Mouse (Mus musculus) kidney, adult 18-20 months (tissue): ENCODE measurements around the gene Nos3.

ENCODE experiments used
- DNase-seq: peaks from one replicate; pipeline ENCODE4 v3.0.0; 2021

Gene Nos3

DNA sequence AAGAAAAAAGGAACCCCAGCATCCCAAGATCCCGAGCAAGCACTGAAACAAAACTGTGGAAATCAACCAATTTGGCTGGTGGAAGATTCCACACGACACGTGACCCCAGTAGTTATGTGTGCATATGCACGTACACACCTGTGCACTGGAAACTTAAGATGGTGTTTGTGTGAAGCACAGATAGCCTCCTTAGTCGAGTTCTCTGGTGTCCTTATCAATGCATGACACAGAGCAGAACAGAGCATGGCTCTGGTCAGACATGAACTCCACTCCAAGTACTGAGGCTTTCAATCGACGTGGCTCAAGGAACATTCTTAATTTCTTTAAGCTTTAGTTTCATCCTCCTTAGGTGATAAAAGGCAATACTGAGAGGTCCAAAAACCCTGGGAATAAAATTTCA, 18.3 kb upstream of the Nos3 start:
- DNase-seq: no peak

DNA sequence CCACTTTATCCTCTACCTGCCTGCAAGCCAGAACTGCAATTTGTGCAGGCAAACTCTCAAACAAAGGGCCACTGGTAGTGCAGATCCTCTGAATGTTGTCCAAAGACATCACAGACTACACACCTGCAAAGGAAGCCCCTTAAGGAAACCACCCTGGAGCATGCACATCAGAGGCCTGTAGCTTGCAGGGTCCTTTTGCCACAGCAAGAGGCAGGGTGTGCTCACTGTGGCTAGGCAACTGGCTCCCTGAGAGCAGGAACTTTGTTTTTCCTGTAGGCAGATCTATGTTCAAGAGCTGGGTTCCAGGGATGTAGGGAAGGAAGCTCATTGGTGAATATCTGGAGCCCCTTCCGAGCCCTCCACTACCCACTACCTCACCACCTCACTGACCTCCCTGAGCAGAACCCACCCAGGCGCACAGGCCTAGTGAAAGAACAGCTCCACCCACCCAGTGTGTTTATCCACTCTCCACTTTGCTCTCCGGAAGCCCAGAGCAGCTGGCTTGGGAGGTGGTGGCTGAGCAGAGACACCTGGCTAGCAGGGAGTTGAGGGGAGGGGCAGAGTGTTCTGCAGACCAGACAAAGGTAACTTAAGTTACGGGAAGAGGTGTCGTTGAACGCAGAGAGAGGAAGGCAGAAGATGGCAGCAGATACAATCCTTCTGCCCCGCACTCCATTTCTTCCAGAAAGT, 17.3 kb upstream of the Nos3 start:
- no peak for DNase-seq

DNA sequence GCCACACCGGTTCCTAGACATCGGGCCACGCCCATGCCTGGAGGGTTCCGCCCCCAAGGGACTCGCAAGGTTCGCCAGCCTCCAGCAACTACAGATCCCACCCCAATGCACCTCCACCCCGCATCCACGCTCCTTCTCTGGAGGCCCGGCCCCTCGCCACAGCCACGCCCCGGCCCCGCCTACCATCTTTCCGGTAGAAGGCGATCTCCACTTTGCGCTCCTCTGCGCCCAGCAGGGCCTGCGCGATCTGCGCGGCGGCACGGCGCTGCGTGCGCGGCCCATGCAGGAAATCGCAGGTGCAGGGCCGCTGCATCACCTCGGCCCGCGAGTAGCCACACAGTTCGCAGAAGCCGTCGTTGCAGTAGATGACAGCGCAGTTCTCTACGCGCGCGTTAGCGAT, 16.5 kb upstream of the Nos3 start:
- peak; percentile 72 for DNase-seq

DNA sequence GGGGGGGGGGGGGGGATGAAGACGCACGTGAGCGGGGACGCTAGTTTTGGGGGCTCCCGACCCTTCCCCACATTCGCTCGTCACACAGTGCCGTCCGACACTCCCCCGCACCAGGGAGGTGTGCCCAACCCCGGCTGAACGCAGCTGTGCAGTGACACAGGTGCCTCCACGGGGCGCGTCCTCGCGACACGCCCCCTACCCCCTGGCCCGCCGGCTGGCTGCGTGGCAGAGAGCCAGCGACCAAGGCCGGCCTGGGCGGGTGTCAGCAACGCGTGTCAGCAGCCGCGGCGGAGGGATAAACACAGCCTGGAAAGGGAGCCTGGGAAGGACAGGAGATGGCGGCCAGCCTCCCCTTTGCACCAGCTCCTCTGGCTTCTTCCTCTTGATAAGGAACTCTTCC, 16.1 kb upstream of the Nos3 start:
- no peak for DNase-seq

DNA sequence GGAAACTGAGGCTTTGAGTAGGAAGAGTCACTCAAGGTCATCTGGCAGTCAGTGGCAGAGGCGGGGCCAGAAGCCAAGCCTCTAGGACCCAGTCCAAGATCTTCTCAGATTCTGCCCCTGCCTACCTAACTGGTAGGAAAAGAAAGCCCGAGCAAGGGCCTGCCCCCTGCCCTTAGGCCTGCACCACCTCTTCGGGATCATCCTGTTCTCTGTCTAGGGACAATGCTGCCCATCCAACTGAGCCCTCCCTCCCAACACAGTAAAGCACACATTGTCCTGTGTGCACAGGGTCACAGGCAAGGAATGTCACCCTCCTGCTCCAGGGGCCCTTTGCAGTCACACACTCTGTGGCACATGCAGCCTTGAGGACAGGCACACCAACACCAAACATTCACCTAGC, 14.5 kb upstream of the Nos3 start:
- no peak for DNase-seq

DNA sequence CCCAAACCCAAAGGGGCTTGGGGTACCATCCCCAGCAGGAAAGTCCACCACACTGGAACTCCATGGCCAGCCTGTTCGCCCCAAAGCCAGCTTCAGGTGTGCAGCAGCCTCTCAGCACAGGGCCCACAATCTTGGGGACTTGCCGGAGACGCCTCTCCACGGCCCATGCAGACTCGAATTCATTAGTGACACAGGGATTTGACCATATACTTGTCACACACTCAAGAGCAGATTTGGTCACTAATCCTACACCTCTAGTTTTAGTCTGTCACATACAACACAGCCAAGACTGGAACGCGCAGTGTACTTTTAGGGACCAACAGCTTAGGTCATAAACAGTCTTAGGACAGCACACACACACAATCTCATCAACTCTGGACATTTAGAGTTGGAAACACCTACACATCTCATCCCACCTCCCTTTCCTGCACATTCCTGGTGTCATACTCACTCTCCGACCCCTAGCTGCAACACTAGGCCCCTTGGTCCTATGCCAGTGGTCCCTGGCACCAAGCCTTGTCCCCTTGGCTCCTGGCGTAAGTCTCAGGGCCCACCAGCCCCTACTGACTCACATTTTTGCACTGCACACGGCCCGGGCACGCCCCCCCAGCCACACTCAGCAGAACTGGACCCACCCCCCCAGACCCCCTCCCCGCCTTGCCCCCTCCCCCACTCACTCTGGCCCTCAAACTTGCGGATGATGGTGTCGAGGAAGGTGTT, 13.9 kb upstream of the Nos3 start:
- no peak for DNase-seq

DNA sequence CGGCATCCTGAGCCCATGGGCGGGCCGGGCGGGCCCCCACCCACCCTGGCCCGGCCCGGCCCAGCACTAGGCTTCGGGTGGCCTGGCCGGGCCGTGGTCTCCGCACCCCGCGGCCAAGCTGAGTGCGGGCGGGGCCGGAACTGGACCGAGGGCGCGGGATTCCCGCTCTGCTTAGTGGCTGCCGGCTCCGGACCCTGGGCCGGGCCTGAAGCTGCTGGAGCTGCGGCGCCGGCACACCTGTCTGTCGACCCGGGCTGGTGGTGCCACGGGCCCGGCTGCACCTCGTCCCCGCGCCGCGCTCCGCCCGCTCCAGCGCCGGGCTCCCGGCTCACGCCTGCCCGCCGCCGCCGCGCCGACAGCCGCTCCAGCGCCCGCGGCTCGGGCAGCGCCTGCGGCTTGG, 13.3 kb upstream of the Nos3 start, which contains the start of gene Kcnh2:
TSS of gene Kcnh2 (minus strand) at position 327 of the 400 bp plus-strand sequence.
- DNase-seq: no peak

DNA sequence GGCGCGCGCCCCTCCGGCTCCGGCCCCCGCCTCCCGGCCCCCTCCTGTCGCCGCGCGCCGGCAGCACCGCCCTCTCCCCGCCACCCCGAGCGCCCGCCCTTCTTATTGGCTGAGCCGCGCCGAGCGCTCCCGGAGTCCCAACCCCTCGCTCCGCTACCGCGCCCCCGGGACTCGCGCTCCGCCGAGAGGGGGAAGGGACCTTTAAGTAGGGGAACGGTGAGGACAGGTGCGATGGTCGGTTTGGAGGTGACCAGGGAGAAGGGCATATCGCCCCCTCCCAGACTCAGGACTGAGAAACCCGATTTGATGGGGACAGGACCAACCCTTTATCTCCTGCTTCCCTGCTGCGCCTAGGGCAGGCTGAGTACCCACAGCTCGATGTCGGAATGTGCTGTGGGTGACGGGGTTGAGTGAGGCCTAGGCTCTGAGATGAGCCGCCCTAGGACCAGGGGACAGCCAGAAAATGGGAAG, 12.9 kb upstream of the Nos3 start:
- DNase-seq: peak; percentile 59

DNA sequence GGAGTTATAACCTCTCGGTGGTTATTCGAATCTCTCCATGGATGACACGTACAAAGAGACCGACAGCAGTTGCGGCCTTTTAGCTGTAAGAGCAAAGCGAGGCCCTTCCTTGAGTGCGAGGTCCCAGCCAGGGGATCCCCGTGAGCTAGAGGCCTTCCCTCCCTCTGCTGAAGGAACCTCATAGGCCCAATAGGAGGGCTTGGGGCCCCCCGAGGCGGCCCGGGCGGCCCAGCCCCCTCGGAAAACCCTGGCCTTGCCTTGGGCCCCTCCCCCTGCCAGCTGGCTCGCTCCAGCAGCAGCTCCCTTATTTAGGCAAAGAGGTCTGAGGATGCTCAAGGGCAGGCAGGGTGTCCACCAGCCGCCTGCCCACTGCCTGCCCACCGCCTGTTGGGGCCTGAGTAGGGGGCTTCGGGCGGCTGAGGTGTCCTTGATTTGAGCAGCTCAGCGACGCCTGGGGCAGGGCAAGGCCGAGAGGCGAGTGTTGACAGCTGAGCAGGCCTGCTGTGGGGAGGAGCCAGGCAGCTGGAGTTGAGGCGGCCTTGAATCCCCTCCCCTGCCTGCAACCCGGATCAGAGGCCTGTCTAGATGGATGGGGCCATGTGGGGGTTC, 12.3 kb upstream of the Nos3 start:
- DNase-seq: no peak

DNA sequence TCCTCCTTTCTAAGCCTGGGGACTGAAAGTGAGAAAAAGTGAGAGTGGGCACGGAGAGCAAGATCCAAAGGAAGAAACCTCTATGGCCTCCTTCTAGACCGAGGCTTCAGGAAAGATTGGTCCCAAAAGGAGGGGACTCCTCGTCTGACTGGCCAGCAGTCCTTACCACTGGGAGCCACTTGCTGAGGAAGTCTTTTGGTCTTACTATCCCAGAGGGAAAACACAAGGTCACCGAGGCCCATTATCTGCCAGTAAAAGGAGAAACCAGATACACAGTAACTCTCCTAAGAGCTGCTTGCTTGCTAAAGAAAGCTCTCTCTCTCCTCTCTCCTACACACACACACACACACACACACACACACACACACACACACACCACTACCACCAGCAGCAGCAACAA, 11.3 kb upstream of the Nos3 start:
- DNase-seq: no peak

DNA sequence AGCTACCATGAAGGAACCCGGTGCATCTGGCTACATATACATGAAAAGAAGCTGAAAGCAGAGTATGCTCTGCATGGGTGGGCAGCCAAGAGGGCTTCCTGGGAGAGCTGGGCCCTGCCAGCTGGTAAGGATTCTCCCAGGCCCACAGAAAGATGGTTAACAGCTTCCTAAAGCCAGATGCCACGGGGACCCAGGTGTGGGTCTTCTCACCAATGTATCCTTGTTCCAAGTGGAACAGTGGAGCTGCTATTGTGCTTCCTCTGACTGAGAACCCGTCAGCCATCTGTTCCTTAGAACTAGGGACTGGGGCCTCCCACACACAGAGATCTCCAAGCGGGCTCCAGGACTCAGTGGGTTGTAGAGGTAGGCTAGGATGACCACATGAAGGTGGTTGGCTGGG, 7.8 kb upstream of the Nos3 start:
- DNase-seq: no peak

DNA sequence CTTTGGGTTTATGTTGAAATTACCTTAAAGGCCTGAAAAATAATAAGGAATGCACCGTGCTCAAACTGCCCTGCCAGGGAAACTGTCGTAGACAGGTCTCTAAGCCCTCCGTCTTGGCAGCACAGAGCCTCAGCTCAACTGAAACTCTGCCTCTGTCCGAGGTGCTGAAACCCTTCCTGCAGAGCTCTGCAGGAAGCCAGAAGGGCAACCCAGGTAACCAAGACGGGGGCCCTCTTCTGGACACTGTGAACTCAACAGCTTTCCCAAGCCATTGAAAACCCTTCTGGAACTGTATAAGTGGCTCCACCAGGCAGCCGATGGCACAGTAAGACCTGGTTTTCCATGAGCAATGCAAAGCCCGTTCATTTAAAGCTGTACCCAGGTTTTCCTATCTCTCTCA, 7.1 kb upstream of the Nos3 start:
- peak; percentile 72 for DNase-seq

DNA sequence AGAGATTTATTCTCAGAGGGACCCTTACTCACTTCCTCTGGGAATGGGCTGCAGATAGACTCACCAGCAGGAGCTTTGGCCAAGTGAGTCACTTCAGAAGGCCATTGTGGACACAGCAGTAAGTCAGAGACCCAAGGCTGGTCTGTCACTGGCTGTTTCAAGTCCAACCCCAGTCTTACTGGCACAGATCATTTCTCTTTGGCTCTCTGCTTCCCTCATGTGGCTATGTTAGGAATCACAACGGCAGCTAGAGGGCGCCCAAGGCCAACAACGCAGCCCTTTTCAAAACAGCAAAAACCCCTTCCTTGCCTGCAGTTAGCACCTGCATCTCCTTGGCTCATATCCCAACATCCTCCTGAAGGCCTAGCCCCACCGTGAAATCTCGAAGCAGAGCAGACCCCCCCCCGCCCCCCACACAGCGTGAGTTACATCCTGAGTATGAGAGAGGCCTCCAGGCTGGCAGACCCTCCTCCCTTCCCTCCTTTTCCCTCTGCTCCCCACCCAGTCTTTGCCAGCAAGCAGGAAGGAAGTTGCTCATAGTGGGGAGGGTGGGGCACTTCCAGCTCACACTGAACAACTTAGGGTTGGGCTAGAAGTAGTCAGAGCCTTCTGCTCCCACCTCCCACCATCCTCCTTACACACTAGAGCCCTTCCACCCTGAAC, 3.7 kb upstream of the Nos3 start:
- peak; percentile 86 for DNase-seq

DNA sequence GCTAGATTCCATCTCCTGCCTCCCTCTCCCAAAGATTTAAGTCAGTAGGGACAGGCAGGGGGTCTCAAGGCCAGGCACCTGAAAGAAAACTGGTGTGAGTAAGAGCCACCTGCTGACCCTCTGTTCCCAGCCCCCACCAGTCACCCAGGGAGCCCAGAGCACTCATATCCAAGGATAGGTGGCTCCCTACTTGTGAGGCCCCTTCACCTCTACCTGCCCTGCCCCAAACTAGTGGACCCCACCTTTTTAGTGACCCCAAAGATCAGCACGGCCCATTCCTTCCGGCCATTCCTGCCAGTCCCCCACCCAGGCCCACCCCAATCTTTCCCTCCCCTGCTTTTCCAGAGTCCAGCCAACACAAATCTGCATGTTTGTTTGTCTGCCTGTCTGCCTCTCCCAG, 1.1 kb upstream of the Nos3 start:
- DNase-seq: no peak

DNA sequence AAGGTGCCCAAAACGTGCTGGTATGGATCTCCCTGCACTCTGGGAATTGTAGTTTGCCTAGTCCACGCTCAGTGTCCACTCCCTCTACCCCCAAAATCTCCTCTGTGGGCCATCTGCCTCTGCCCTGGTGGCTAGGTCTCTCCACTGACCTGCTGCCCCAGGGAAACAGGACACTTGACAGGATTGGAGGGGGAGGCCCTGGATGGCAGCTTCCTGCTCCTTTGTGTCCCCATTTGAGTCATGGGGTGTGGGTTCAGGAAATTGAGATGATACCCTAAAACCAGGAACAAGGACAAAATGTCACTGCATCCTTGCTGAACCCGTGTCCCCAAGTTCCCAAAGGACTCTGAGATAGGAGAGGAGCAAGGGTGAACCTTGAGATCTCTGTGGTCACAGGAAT, 549 bp upstream of the Nos3 start:
- DNase-seq: no peak

DNA sequence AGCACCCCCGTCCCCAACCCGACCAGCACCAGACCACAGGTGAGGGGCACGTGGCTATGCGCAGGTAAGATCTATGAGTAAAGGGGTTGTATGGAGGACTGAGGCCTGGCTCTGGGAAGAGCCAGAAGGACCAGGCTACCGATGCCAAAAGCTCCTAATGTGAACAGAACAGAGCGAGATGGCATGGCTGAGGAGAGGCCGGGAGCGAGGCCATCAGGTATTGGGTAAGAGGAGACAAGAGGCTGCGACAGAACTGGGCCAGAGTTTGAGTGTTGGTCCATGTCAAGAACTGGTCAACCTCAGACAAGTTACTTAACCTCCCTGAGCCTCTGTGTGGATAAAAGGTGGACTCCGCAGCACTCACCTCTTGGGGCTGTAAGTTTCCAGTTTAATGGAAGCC, 353 bp downstream of the Nos3 start:
- no peak for DNase-seq

DNA sequence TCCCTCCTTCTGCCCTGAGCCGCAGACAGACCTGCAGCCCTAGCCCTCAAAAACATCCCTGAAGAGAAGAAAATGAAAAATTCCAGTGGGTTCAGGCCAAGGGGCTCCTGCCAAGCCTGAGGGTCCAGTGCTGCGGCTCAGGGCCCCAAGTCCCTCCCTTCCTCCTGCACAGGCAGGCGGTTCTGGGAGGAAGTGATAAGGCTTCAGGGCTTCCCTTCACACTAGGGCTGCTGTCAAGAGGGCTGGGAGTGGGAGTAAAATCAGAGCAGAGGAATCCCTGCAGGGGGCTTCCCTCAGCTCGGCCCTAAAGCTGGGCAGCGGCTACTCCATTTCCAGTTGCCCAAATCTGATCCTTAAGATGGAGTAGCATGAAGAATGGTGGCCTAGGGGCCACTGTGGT, 918 bp downstream of the Nos3 start:
- no peak for DNase-seq

DNA sequence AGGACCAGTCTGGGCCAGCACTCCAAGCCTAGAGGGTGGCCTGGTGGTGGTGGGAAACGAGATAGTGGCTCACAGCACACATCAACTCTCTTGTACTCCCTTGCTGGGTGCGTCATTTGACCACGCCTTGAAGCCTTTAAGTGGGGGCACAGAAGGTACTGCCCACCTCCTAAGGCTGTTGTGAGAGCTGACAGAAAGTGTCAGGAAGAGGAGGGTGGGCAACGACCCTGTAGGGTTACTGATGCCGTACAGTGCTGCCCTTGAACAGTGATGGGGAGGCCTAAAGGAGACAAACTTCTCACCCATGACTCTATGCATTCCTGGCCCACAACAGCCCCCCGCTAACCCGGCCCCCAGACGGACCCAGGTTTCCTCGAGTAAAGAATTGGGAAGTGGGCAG, 1.8 kb downstream of the Nos3 start:
- DNase-seq: no peak

DNA sequence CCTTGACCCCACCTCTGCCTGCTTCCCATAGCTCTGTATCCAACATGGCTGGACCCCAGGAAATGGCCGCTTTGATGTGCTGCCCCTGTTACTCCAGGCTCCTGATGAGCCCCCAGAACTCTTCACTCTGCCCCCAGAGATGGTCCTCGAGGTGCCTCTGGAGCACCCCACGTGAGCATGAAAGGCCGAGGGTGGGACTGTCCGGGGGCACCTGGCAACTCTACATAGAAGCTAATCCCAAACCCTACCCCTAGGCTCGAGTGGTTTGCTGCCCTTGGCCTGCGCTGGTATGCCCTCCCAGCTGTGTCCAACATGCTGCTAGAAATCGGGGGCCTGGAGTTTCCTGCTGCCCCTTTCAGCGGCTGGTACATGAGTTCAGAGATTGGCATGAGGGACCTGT, 5.2 kb downstream of the Nos3 start:
- DNase-seq: no peak

DNA sequence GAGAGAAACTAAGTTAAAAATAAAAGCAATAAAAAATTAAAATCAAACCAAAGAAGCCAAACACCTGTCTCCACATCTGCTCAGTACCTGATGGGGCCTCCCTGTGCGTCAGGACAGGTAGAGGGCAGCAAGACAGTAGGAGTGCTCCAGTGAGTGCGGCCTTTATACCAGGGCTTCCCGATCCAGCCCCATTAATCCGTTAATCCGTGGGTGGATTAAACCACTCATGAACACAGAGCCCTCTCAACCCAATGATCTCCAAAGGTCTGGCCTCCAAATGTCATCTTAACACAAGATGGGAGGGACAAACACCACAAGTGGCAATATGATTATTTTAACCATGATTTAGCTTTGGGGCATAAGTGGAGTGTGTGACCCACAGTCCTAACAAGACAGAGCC, 9.2 kb downstream of the Nos3 start:
- DNase-seq: no peak

DNA sequence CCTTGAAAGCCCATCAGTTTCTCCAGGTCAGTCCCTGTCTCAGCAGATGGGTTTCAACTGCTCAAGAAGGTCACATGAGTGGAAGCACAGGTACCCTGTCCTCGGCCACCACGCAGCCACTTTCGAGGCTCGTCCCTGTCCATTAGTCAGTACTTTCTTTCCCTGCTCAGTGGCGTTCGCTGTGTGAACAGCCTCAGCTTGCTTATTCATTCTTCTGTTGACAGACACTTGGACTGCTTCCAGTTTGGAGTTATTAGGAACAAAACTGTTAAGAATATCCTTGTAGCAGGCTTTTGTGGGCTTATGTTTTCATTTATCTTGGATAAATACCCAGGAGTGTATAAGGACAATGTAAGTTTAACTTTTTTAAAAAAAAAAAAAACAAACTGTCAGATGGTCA, 9.6 kb downstream of the Nos3 start:
- no peak for DNase-seq

DNA sequence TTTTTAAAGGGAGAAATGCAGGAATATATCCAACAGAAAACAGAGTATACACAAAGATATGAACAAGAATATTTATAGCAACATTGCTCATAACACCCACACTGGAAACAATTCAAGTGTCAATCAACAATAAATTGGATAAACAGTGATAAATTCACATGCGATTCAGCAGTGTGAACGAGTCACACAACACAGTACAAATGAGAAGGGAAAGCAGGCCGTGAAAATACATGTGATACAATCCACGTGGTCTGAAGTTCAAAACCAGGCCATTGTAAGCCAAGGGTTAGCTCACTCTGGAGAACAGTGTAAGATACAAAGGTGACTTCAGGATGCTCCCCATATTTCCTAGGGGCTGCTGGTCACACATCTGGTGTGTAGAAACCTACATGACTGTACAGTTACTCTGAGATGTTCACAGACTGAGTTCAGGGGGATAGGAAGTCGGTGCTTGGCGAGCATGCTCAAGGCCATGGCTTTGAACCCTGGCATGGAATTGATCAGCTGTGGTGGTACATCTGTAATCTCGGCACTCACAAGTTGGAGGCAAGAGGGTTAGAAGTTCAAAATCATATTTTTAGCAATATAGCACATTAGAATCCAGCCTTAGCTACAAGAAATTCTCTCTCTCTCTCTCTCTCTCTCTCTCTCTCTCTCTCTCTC, 10.2 kb downstream of the Nos3 start:
- DNase-seq: no peak

DNA sequence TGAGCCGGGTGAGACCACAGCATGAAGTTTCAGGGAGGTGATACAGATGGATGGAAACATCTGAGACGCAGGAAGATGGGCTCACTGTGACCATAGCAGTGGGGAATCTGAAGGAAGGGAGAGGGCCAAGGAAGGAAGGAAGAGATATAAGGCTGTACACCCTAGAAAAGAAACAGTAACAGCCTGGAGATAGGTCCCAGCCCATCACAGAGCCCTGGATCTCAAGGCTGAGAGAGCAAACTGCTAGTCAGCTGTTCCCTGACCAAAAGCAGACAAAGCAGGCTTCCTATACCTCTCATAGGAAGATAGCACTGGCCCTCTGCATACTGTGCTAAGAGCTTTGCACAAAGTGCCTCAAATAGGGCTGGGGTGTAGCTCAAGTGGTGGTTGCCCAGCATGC, 14.1 kb downstream of the Nos3 start:
- DNase-seq: no peak
